Mouse (Mus musculus): ENCODE results near the gene Vmn1r124. TPM values are rescaled to one million over a fixed set of nuclear protein-coding genes. Genes with fewer than 3 reads are reported as not detected.
"Not testable (repeated sequence)": the region's sequence is repeated elsewhere in the genome, so short reads cannot be mapped to it uniquely, and the experiment has no call there.

Vmn1r124 gene
- not detected in 2 replicates for polyA plus RNA-seq (2015; fragmentation: Nextera tagmentation; extraction: Ambion mirVana)

DNA sequence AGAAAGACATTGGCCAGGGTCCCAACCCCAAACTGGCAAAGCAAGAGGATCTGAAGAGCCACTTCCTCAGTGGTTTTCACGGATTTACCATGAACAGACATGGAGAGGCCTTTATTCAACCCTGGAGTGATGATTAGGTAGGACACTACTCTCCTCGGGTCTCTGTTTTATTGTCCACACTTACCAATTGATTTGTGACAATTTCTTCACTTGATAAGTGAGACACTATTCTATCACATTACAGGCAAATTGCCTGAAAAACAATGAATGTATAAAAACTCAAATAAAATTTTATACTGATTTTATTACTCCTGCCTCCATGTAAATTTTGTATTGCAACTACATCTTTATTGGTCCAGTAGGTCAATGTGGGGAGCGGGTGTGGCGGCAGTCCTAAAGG lies at the start of gene Vmn1r124:
TSS of gene Vmn1r124 (minus strand) at position 101 of the 400 bp plus-strand sequence.
- H3K27me3 ChIP-seq; H3K4me1 ChIP-seq (replicated peaks); DNase-seq; H3K9ac ChIP-seq; H3K4me2 ChIP-seq; H3K9me3 ChIP-seq (replicated peaks); ATAC-seq (ENCODE audit: low read depth); H3K36me3 ChIP-seq; H3K27ac ChIP-seq; H3K4me3 ChIP-seq (replicated peaks): not testable (repeated sequence)
- WGBS (ENCODE audit: insufficient replicate concordance) = 64% methylated on average over 4 of the region's 4 CpGs

DNA sequence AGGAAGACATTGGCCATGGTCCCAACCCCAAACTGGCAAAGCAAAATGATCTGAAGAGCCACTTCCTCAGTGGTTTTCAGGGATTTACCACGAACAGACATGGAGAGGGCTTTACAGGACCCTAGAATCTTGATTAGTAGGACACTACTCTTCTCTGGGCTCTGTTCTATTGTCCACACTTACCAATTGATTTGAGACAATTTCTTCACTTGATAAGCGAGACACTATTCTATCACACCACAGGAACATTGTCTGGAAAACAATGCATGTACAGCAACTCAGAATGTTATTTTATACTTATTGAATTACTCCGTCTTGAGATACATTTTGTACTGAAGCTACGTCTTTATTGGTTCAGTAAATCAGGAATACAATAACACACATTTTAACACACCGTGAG lies 41.0 kb upstream of the Vmn1r124 start, which contains the start of gene Vmn1r126:
TSS of gene Vmn1r126 (minus strand) at position 101 of the 400 bp plus-strand sequence.
- not testable (repeated sequence) for H3K36me3 ChIP-seq; H3K4me1 ChIP-seq (replicated peaks); ATAC-seq (ENCODE audit: low read depth); H3K9ac ChIP-seq; H3K4me2 ChIP-seq; DNase-seq; H3K4me3 ChIP-seq (replicated peaks); H3K27ac ChIP-seq; H3K27me3 ChIP-seq; H3K9me3 ChIP-seq (replicated peaks)
- no CpG with 5 or more reads among the region's 5 CpGs for WGBS (ENCODE audit: insufficient replicate concordance)

DNA sequence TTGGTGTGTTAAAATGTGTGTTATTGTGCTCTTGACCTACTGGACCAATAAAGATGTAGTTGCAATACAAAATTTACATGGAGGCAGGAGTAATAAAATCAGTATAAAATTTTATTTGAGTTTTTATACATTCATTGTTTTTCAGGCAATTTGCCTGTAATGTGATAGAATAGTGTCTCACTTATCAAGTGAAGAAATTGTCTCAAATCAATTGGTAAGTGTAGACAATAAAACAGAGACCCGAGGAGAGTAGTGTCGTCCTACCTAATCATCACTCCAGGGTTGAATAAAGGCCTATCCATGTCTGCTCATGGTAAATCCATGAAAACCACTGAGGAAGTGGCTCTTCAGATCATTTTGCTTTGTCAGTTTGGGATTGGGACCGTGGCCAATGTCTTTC lies 11.5 kb upstream of the Vmn1r124 start, which contains the start of gene Vmn1r125:
TSS of gene Vmn1r125 (plus strand) at position 301 of the 400 bp plus-strand sequence.
- H3K4me2 ChIP-seq; H3K36me3 ChIP-seq; ATAC-seq (ENCODE audit: low read depth); H3K27ac ChIP-seq; H3K9ac ChIP-seq; H3K4me1 ChIP-seq (replicated peaks); H3K9me3 ChIP-seq (replicated peaks); H3K4me3 ChIP-seq (replicated peaks); H3K27me3 ChIP-seq; DNase-seq: not testable (repeated sequence)
- WGBS (ENCODE audit: insufficient replicate concordance) = 43% methylated on average over 3 of the region's 3 CpGs

Other genes with a start within 250 kb of the Vmn1r124 start
- gene Vmn1r119, start 248.2 kb downstream of the Vmn1r124 start, polyA plus RNA-seq (2015; fragmentation: Nextera tagmentation; extraction: Ambion mirVana) = not detected in 2 replicates
- gene Vmn1r120, start 206.8 kb downstream of the Vmn1r124 start, polyA plus RNA-seq (2015; fragmentation: Nextera tagmentation; extraction: Ambion mirVana) = not detected in 2 replicates
- not detected in 2 replicates for gene Vmn1r121, start 162.1 kb downstream of the Vmn1r124 start, polyA plus RNA-seq (2015; fragmentation: Nextera tagmentation; extraction: Ambion mirVana)
- gene Vmn1r122, start 126.5 kb downstream of the Vmn1r124 start, polyA plus RNA-seq (2015; fragmentation: Nextera tagmentation; extraction: Ambion mirVana) = not detected in 2 replicates
- gene Vmn1r123, start 98.4 kb downstream of the Vmn1r124 start, polyA plus RNA-seq (2015; fragmentation: Nextera tagmentation; extraction: Ambion mirVana) = not detected in 2 replicates
- not detected in 2 replicates for gene Gm5157, start 70.2 kb downstream of the Vmn1r124 start, polyA plus RNA-seq (2015; fragmentation: Nextera tagmentation; extraction: Ambion mirVana)
- gene Vmn1r125, start 11.6 kb upstream of the Vmn1r124 start, polyA plus RNA-seq (2015; fragmentation: Nextera tagmentation; extraction: Ambion mirVana) = not detected in 2 replicates
- gene Vmn1r126, start 40.9 kb upstream of the Vmn1r124 start, polyA plus RNA-seq (2015; fragmentation: Nextera tagmentation; extraction: Ambion mirVana) = not detected in 2 replicates
- gene Vmn1r127, start 59.2 kb upstream of the Vmn1r124 start, polyA plus RNA-seq (2015; fragmentation: Nextera tagmentation; extraction: Ambion mirVana) = not detected in 2 replicates
- gene Vmn1r128, start 88.8 kb upstream of the Vmn1r124 start, polyA plus RNA-seq (2015; fragmentation: Nextera tagmentation; extraction: Ambion mirVana) = not detected in 2 replicates
- gene Vmn1r129, start 100.7 kb upstream of the Vmn1r124 start, polyA plus RNA-seq (2015; fragmentation: Nextera tagmentation; extraction: Ambion mirVana) = not detected in 2 replicates
- gene Gm6882, start 172.1 kb upstream of the Vmn1r124 start, polyA plus RNA-seq (2015; fragmentation: Nextera tagmentation; extraction: Ambion mirVana) = not detected in 2 replicates

Data from liver, embryonic 13.5 days (tissue).